Mouse (Mus musculus) brain, embryonic 14.5 days (tissue): ENCODE measurements around the gene Lancl1. TPM values are rescaled to one million over a fixed set of nuclear protein-coding genes. Genes with fewer than 3 reads are reported as not detected.

Source experiments
- DNase-seq: peaks from one replicate; pipeline ENCODE4 v3.0.0-alpha.2; 2011; ENCODE audit warnings: low read depth
- CTCF ChIP-seq: fragments of 200-500 bp; IDR thresholded peaks from 2 replicates; pipeline ENCODE4 v1.5.1; 2012; ENCODE audit warnings: inconsistent platforms, mild to moderate bottlenecking, moderate library complexity, borderline replicate concordance; ENCODE audit not compliant: insufficient read depth, insufficient read length; ENCODE audit errors: extremely low read depth
- POLR2A ChIP-seq: fragments of 200-500 bp; IDR thresholded peaks from 2 replicates; pipeline ENCODE4 v1.6.1; 2012; ENCODE audit warnings: mild to moderate bottlenecking, inconsistent platforms, borderline replicate concordance; ENCODE audit not compliant: poor library complexity, insufficient read depth, insufficient read length, severe bottlenecking; ENCODE audit errors: extremely low read depth
- polyA plus RNA-seq: library from polyadenylated mRNA; depleted of rRNA; stranded (reverse); fragments of >200 nt; gene quantifications from 2 replicates; pipeline ENCODE4 v1.2.3, GENCODE M21; 2012

The Lancl1 gene
- polyA plus RNA-seq, 1 experiment: 152 TPM

- TF ChIP-seq CTCF: no peak
- no peak for TF ChIP-seq POLR2A
- no peak for DNase-seq
Measured at GRCm38 (mm10) chr1:67042583-67042982, 3.9 kb upstream of the Lancl1 start.

- DNase-seq: no peak
- TF ChIP-seq POLR2A: no peak
- TF ChIP-seq CTCF: no peak
Measured at GRCm38 (mm10) chr1:67039083-67039482, 411 bp upstream of the Lancl1 start.

GRCm38 (mm10) chr1:67037198-67037597 lies 1.5 kb downstream of the Lancl1 start:
- TF ChIP-seq POLR2A (no peak), CTCF (no peak)
- no peak for DNase-seq

- no peak for TF ChIP-seq CTCF
- TF ChIP-seq POLR2A: no peak
- DNase-seq: no peak
Measured at GRCm38 (mm10) chr1:67033278-67033677, 5.4 kb downstream of the Lancl1 start.

GRCm38 (mm10) chr1:67026927-67027511 lies 11.7 kb downstream of the Lancl1 start:
- DNase-seq: no peak
- TF ChIP-seq POLR2A (no peak), CTCF (no peak)

- TF ChIP-seq POLR2A (no peak), CTCF (no peak)
Measured at GRCm38 (mm10) chr1:67026142-67026541, 12.5 kb downstream of the Lancl1 start.

GRCm38 (mm10) chr1:67022767-67023166 lies 15.9 kb downstream of the Lancl1 start:
- no peak for DNase-seq
- TF ChIP-seq CTCF (no peak), POLR2A (no peak)

More at GRCm38 (mm10) chr1:67026142-67026541, 12.5 kb downstream of the Lancl1 start:
- DNase-seq: no peak

- no peak for TF ChIP-seq POLR2A
- TF ChIP-seq CTCF: no peak
- peak; percentile 31 for DNase-seq
Measured at GRCm38 (mm10) chr1:67022051-67022450, 16.6 kb downstream of the Lancl1 start.

- no peak for DNase-seq
- TF ChIP-seq CTCF (no peak), POLR2A (no peak)
Measured at GRCm38 (mm10) chr1:67020637-67021161, 18.0 kb downstream of the Lancl1 start.

GRCm38 (mm10) chr1:67017101-67017870 lies 21.4 kb downstream of the Lancl1 start:
- DNase-seq: no peak
- TF ChIP-seq POLR2A (no peak), CTCF (no peak)

GRCm38 (mm10) chr1:67014205-67014604 lies 24.5 kb downstream of the Lancl1 start:
- no peak for TF ChIP-seq POLR2A
- no peak for TF ChIP-seq CTCF
- peak; percentile 24 for DNase-seq

GRCm38 (mm10) chr1:67010520-67010919 lies 28.2 kb downstream of the Lancl1 start:
- no peak for DNase-seq
- TF ChIP-seq CTCF (no peak), POLR2A (no peak)

- DNase-seq: peak; percentile 61
Measured at GRCm38 (mm10) chr1:67003699-67004098, 35.0 kb downstream of the Lancl1 start.

GRCm38 (mm10) chr1:67002226-67002625 lies 36.4 kb downstream of the Lancl1 start:
- no peak for DNase-seq
- TF ChIP-seq POLR2A (no peak), CTCF (no peak)

More at GRCm38 (mm10) chr1:67003699-67004098, 35.0 kb downstream of the Lancl1 start:
- TF ChIP-seq CTCF: no peak
- no peak for TF ChIP-seq POLR2A

- TF ChIP-seq CTCF (no peak), POLR2A (no peak)
- DNase-seq: no peak
Measured at GRCm38 (mm10) chr1:67001367-67001766, 37.3 kb downstream of the Lancl1 start.
